In the genomic region with DNA sequence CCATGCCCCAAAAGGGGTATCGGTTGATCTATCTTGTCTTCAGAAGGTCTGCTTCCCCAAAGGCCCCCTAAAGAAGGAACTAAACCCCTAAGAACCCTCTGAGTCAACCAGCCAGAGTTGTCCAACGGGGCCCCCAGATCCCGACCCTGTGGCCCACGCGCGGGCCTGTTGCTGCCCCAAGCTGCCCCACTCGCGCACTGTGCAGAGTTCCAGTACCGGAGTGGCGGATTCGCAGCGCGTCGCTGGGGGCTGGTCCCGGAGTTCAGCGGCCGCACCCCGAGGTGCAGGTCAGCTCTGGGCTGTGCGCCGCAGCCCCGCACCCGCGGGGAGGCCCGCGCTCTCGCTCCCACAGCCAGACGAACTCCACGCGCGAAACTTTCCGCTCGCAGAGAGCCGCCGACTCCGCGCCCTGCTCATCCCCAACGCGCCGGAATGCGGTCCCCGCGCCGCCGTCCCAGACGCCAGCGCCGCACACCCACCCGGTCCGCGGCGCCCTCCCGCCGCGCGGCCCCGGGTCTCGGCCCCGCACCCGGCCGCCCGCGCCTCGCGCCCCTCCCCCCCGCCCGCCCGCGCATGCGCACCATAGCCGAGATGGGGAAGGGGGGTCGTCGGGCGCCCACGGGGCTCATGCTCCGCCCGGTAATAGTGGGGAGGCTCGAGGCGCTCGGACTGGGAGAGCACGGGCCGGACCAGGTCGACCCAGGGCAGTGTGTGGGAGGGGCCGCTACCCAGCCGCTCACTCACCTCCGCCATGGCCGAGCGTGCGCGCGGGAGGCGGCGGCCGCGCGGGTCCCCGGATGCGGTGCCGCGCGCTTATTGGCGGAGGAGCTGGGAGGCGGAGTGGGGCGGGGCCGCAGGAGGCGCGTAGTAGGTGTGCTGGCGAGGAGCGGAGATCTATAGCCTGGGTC, we compare ENCODE assay signal across 8 mouse cellular contexts. TPM values are rescaled to one million over a fixed set of nuclear protein-coding genes. Genes with fewer than 3 reads are reported as not detected.
DNase-seq lines count a peak whose midpoint lies in the region; ATAC-seq lines count a peak whose summit lies in the region.

A gene (minus strand): TSS at position 870 of the 908 bp plus-strand sequence.

- intact Hi-C loops in left cerebral cortex, postnatal 10 days (cut with DNase I), result no loop called here

- peak; percentile 80 for ATAC-seq in activated CD4-positive, CD25-positive, alpha-beta regulatory T cell, adult 4 months
- peak; percentile 71 for ATAC-seq in megakaryocyte progenitor cell, adult 5-6 weeks (replicated peaks; ENCODE audit: poor library complexity)

- DNase-seq in cerebellum, postnatal 4 days (ENCODE audit: low spot score in 2 of 2), result peak; percentile 56 to 81
- DNase-seq in gastrocnemius, postnatal 10 days, result peak; percentile 73
- DNase-seq in induced T-regulatory cell, adult 2 months (ENCODE audit: low read depth), result peak; percentile 88
- peak; percentile 74 to 91 for DNase-seq in left cerebral cortex, postnatal 10 days (ENCODE audit: extremely low spot score in 1 of 2, low spot score in 2 of 2)
- peak; percentile 83 for DNase-seq in right cerebral cortex, postnatal 14 days
- peak; percentile 75 for DNase-seq in urinary bladder, postnatal 25 days (ENCODE audit: low spot score)

RNA-seq across cellular contexts. Expression of the gene that starts here (rescaled TPM):
- 10 to 100 TPM; 12.0 to 15.0 TPM for polyA plus RNA-seq in activated CD4-positive, CD25-positive, alpha-beta regulatory T cell, adult 4 months (2017; shearing (Covaris generic))
- 10 to 100 TPM; 16.1 to 18.2 TPM for total RNA-seq in gastrocnemius, postnatal 10 days (2021)
- total RNA-seq in left cerebral cortex, postnatal 10 days (2021), result 10 to 100 TPM; 47.5 to 50.2 TPM
- 7.4 and 9.1 TPM in 2 replicates for total RNA-seq in megakaryocyte progenitor cell, adult 5-6 weeks (2015)
- total RNA-seq in megakaryocyte progenitor cell, adult 5-6 weeks (2017), result 9.6 and 13.4 TPM in 2 replicates

Comparison
In these comparisons a context has a peak if more than half of its experiments do, and no peak if none do; other contexts are left out.
1. Peak in every context shown above with its lines: DNase-seq and ATAC-seq.